Mouse (Mus musculus): ENCODE measurements at regions not wholly inside any gene's neighbourhood (a gene's known extent, or its start where the extent isn't known, plus 50 kb on each side); places are given as distances from the start of the nearest gene placed in this dataset.

- TF ChIP-seq CTCF (IDR thresholded peaks at IDR 0.05; ENCODE audit: low read depth) (no peak), EP300 (IDR thresholded peaks at IDR 0.05; ENCODE audit: low read depth) (no peak)
Observed at GRCm38 (mm10) chr10:43794587-43794986, 107.0 kb downstream of the Qrsl1 start.
